Mouse (Mus musculus) embryonic fibroblast, embryonic 13.5 days (primary cell): ENCODE measurements around the gene Aptx.

ENCODE experiments used
- CTCF ChIP-seq: IDR thresholded peaks from 2 replicates; pipeline ENCODE4 v1.5.1; 2011; ENCODE audit warnings: mild to moderate bottlenecking, control low read depth, low read length, moderate library complexity, borderline replicate concordance; ENCODE audit not compliant: insufficient read depth
- POLR2A ChIP-seq: IDR thresholded peaks from 2 replicates; pipeline ENCODE4 v1.6.1; 2011; ENCODE audit warnings: low read depth, mild to moderate bottlenecking, control low read depth, low read length, moderate library complexity

DNA sequence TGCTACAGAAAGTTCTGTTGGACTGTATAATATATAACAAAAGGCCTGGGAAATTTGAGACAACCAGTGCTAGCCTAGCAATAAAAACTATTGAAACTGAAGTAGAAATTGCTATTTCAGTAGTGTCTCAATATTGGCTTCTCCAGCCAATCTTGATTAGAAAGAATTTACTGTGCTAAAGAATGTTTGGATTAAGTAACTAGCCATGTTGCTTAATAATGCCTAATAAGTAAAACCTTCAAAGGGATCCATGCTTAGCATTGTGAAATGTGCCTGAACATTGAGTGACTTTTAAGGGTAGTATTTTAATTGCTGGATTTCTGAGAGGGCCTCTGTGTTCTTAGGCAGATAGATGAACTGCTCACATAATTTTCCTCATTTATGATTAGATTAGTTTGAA, 22.6 kb upstream of the Aptx start:
- TF ChIP-seq CTCF: no peak
- no peak for TF ChIP-seq POLR2A
